Mouse (Mus musculus) liver, embryonic 14.5 days (tissue): Measurements from ENCODE around the gene Nap1l4.

Experiments
- CTCF ChIP-seq: IDR thresholded peaks from 2 replicates; pipeline ENCODE4 v1.5.1; 2016; ENCODE audit warnings: antibody characterized with exemption, low read depth, control low read depth
- EP300 ChIP-seq: IDR thresholded peaks from 2 replicates; pipeline ENCODE4 v1.6.1; 2016; ENCODE audit warnings: antibody characterized with exemption, low read depth

- TF ChIP-seq CTCF = no peak
- TF ChIP-seq EP300 = no peak
Observed at GRCm38 (mm10) chr7:143594865-143595264, 46.0 kb upstream of the Nap1l4 start.
